Mouse (Mus musculus): ENCODE measurements around the gene Cmc2. TPM values are rescaled to one million over a fixed set of nuclear protein-coding genes. Genes with fewer than 3 reads are reported as not detected.

Gene Cmc2
- total RNA-seq, 2 experiments from 2014 or later, result 41.4 to 70.7 TPM

- peak; percentile 60 for ATAC-seq (replicated peaks; ENCODE audit: poor library complexity)
Observed at GRCm38 (mm10) chr8:116921005-116921336, 284 bp downstream of the Cmc2 start.

GRCm38 (mm10) chr8:116905836-116906235 is 15.4 kb downstream of the Cmc2 start:
- ATAC-seq (replicated peaks; ENCODE audit: poor library complexity), result no peak

- ATAC-seq (replicated peaks; ENCODE audit: poor library complexity), result 0 out of 2 replicates have a peak, but pooled peaks have one; percentile 20
Observed at GRCm38 (mm10) chr8:116905252-116905651, 16.0 kb downstream of the Cmc2 start.

- ATAC-seq (replicated peaks; ENCODE audit: poor library complexity), result no peak
Observed at GRCm38 (mm10) chr8:116904736-116905135, 16.5 kb downstream of the Cmc2 start.

- no peak for ATAC-seq (replicated peaks; ENCODE audit: poor library complexity)
Observed at GRCm38 (mm10) chr8:116895521-116895920, 25.7 kb downstream of the Cmc2 start.

- ATAC-seq (replicated peaks; ENCODE audit: poor library complexity), result peak; percentile 37; the same call in 1 of the 2 replicates
Observed at GRCm38 (mm10) chr8:116893938-116894337, 27.3 kb downstream of the Cmc2 start.

GRCm38 (mm10) chr8:116892636-116893035 is 28.6 kb downstream of the Cmc2 start:
- peak; percentile 80 for ATAC-seq (replicated peaks; ENCODE audit: poor library complexity)

GRCm38 (mm10) chr8:116892130-116892529 is 29.1 kb downstream of the Cmc2 start:
- ATAC-seq (replicated peaks; ENCODE audit: poor library complexity), result no peak

- ATAC-seq (replicated peaks; ENCODE audit: poor library complexity), result no peak
Observed at GRCm38 (mm10) chr8:116891446-116891845, 29.8 kb downstream of the Cmc2 start.

- no peak for ATAC-seq (replicated peaks; ENCODE audit: poor library complexity)
Observed at GRCm38 (mm10) chr8:116887813-116888212, 33.4 kb downstream of the Cmc2 start.

- ATAC-seq (replicated peaks; ENCODE audit: poor library complexity), result no peak
Observed at GRCm38 (mm10) chr8:116881396-116881795, 39.9 kb downstream of the Cmc2 start.

GRCm38 (mm10) chr8:116875798-116876450 is 45.3 kb downstream of the Cmc2 start:
- ATAC-seq (replicated peaks; ENCODE audit: poor library complexity), result peak; percentile 64; the same call in 1 of the 2 replicates

- ATAC-seq (replicated peaks; ENCODE audit: poor library complexity), result no peak
Observed at GRCm38 (mm10) chr8:116873986-116874385, 47.3 kb downstream of the Cmc2 start.

GRCm38 (mm10) chr8:116873586-116873985 is 47.7 kb downstream of the Cmc2 start:
- no peak for ATAC-seq (replicated peaks; ENCODE audit: poor library complexity)

GRCm38 (mm10) chr8:116872761-116873342 is 48.4 kb downstream of the Cmc2 start:
- peak; percentile 59 for ATAC-seq (replicated peaks; ENCODE audit: poor library complexity)

GRCm38 (mm10) chr8:116868699-116869098 is 52.6 kb downstream of the Cmc2 start:
- ATAC-seq (replicated peaks; ENCODE audit: poor library complexity), result peak; percentile 75

- no peak for ATAC-seq (replicated peaks; ENCODE audit: poor library complexity)
Observed at GRCm38 (mm10) chr8:116867321-116867720, 53.9 kb downstream of the Cmc2 start.

- peak; percentile 61 for ATAC-seq (replicated peaks; ENCODE audit: poor library complexity)
Observed at GRCm38 (mm10) chr8:116866118-116866903, 54.9 kb downstream of the Cmc2 start.

GRCm38 (mm10) chr8:116864514-116864913 is 56.7 kb downstream of the Cmc2 start:
- no peak for ATAC-seq (replicated peaks; ENCODE audit: poor library complexity)

GRCm38 (mm10) chr8:116864022-116864387 is 57.2 kb downstream of the Cmc2 start:
- no peak for ATAC-seq (replicated peaks; ENCODE audit: poor library complexity)

- peak; percentile 60 for ATAC-seq (replicated peaks; ENCODE audit: poor library complexity)
Observed at GRCm38 (mm10) chr8:116863357-116864021, 57.8 kb downstream of the Cmc2 start.

Measured in megakaryocyte progenitor cell, adult 5-6 weeks (primary cell).